Mouse (Mus musculus) spleen, adult 2 months (tissue): ENCODE measurements around the gene Wnt11.

Source experiments
- CTCF ChIP-seq: fragments of 200-500 bp; IDR thresholded peaks from 2 replicates; pipeline ENCODE4 v1.5.1; 2011; ENCODE audit warnings: mild to moderate bottlenecking, inconsistent platforms; ENCODE audit not compliant: insufficient read depth, insufficient read length, insufficient replicate concordance; ENCODE audit errors: extremely low read depth
- POLR2A ChIP-seq: fragments of 200-500 bp; IDR thresholded peaks from 2 replicates; pipeline ENCODE4 v1.6.1; 2011; ENCODE audit warnings: low read depth, low read length, inconsistent platforms

DNA sequence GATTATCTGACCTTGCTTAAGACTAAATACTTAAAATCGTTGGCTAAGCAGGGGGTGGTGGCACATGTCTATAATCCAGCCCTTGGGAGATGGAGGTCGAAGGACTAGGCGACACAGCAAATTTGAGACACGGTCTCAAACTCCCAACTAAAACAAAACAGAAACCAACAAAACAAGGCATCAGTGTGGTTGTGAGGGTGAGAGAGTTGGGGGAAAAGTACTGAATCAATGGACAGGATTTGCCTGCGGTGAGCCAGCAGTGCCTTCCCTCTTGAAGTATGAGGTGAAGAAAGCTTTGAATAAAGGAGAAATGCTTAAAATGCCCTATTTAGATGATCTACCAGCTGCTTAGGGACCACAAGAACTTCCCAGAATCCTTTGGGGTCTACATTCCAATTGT lies 58.2 kb downstream of the Wnt11 start:
- TF ChIP-seq CTCF (no peak), POLR2A (no peak)
